Mouse (Mus musculus): ENCODE results near the gene Fcer2a.

The Fcer2a gene

DNA sequence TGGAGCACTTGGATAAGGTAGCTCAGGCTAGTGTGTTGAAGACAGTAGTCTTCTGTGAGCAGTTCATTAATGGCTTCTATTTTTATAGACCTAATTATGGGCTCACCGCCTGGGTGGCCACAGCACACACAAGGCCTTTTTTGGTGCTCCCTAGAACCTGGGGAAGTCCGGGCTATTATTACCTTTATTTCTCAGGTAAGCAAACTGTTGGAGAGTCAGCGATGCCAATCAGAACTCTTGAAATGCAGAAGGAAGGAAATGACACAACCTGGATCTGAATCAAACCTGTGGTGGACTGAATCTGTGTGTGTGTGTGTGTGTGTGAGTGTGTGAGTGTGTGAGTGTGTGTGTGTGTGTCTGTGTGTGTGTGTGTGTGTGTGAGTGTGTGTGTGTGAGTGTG, at the start of gene Fcer2a:
Gene Fcer2a, minus strand, starts transcription at position 55 of the 400 bp plus-strand sequence.
- no peak for DNase-seq (ENCODE audit: low spot score in 2 of 2)

DNA sequence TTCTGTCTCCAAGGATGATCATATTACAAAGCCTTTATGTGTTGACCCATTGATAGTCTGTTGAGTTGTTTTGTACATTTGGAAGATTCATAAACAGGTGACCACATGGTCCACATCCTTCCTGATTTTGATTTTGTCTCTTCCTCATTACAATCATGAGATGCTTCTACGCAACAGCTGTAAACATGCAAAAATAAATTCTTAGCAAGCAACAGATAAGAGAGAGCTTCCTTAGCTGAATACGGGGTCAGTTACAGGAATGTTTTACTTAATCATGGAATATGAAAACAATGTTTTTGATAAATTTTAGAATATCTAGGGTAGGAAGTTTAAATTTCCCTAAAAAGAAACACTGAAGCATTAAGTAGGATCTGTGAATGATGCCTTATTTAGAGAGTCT, 43.0 kb upstream of the Fcer2a start:
- DNase-seq (ENCODE audit: low spot score in 2 of 2): no peak

GRCm38 (mm10) chr8:3735599-3735998, 41.6 kb upstream of the Fcer2a start:
- no peak for DNase-seq (ENCODE audit: low spot score in 2 of 2)

DNA sequence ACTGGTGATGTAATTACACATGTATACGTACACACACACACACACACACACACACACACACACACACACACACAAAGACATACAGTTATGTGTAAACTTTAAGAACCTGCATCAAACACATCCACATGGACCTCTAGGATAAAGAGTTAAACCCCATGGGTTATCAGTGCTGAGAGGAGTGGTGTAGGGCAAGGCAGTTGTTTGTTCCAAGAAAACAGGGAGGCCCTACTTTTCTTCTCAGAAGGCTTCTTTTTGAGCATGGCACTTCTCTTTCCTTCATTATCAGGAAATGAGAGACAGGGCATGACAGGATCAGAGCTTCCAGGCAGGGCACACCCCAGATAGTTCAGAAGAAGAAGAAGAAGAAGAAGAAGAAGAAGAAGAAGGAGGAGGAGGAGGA, 40.1 kb upstream of the Fcer2a start:
- no peak for DNase-seq (ENCODE audit: low spot score in 2 of 2)

- DNase-seq (ENCODE audit: low spot score in 2 of 2): no peak
These were observed 27.1 kb upstream of the Fcer2a start for GRCm38 (mm10) chr8:3721041-3721440.

GRCm38 (mm10) chr8:3720551-3720950, 26.6 kb upstream of the Fcer2a start, which contains the start of gene Clec4g:
Clec4g (minus strand) TSS chr8:3720651.
- no peak for DNase-seq (ENCODE audit: low spot score in 2 of 2)

DNA sequence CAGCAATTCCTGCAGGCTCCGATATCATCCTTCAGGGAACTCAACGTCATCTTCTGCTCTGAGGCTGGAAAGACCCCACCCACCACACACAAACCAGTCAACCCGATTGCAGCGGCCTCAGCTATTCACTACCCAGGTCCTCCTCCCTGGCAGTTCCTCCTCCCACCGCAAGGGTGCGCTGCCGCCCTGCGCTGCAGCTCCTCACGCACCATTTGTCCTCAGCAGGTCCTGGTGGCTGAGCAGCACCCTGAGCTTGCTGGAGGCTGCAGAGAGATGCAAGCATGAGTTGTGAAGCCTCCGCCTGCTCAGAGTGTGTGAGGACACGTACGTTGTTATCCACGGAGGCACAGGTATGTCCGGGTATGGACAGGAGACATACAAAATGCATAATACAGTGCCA, 24.6 kb upstream of the Fcer2a start:
- peak; percentile 64 to 69 for DNase-seq (ENCODE audit: low spot score in 2 of 2)

DNA sequence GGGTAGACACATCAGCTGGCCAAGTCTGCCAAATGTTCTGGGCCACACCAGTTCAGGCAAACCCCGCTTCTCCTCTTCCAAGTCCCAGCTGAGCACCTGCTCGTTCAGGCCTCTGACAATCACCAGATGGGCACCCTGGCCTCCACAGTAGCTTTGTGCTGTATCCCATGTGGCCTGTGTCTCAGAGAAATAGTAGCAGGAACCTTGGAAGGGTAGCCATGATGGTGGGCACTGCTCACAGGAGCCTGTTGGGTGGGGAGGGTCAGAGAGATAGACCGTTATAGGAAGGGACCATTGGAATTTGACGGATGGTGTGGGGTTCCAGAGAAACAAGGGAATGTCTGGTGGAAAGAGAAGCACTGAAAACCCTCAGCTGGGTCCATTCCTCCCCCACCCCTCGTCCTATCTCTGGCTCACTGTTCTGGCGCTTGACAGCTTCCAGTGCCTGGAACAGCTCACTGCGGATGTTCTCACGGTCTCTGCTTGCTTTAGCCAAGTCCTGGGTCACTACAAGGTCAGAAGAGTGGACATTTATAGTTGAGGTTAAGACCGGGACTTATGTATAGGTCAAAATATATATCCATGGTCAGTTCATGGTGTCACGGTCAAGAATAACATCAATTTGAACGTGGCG, 23.5 kb upstream of the Fcer2a start:
- DNase-seq (ENCODE audit: low spot score in 2 of 2): no peak

DNA sequence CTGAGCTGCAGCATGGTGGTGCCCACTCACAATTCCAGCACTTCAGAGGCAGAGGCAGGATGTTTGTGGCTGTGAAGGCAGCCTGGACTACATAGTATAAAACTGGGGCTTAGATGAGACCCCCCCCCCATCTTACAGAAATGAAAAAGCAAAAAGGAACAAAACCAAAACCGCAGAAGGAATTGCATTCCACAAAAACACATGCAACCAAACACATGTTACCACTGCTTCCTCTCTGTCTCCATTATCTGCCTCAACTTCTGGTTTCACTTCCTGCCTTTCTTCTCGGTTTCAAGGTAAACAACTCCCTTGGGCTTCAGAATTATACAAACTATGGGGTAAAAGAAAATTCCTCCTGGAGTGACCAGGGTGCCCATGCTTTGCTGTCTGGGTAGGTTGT, 17.7 kb upstream of the Fcer2a start:
- no peak for DNase-seq (ENCODE audit: low spot score in 2 of 2)

DNA sequence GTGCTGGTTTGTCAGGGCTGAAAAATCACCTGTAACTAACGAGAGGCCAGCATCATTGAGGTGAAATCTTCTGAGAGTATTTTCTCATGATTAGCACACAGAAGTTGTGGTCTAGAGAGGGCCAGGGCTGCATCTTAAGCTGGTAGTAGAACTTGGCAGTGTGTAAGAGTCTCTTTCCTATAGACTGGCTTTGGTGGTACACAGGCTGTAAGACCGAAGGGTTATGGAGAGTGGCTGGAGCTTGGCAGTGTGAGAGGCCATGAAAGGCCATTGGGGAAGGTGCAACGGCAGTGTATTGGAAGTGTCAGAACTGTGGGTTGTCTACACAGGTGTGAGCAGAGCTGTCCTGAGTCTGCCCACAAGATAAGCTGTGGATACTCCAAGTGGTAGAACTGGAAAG, 16.3 kb upstream of the Fcer2a start:
- no peak for DNase-seq (ENCODE audit: low spot score in 2 of 2)

- no peak for DNase-seq (ENCODE audit: low spot score in 2 of 2)
These were observed 13.6 kb upstream of the Fcer2a start for GRCm38 (mm10) chr8:3707611-3708010.

DNA sequence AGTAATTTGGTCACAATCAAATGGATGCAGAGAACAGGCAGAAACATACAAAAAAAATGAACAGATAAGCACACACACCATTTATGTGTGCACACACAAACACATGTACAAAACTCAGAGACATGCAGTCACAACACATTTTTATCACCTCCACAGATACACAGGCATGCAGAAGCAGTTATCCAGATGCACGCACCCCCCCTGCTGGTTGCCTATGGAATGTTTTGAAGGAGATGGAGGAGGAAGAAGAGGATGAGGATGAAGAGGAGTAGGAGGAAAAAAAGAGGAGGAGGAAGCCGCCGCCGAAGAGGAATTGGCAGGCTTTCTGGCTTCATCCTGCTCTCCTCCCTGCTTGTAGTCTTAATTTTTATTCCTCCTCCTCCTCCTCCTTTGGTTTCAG, 11.7 kb upstream of the Fcer2a start:
- DNase-seq (ENCODE audit: low spot score in 2 of 2): peak; percentile 41

DNA sequence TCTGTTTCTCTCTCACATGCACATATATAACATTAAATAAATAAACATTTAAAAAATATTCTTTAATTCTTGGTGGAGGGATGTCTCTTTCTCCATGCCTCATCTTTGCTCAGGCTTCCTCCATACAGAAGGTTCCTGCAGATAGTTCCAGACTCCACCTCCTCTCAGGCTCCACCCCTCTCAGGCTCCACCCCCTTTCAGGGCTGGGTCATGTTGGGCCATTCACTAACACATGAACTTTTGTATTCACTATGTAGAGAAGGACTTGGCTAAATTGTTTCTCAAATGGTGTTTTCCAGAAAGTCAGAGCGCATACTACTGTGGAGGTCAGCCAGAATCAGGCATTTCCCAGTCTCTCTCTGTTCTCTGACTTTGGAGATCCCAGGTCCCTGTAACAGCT, 7.5 kb upstream of the Fcer2a start:
- DNase-seq (ENCODE audit: low spot score in 2 of 2): no peak

DNA sequence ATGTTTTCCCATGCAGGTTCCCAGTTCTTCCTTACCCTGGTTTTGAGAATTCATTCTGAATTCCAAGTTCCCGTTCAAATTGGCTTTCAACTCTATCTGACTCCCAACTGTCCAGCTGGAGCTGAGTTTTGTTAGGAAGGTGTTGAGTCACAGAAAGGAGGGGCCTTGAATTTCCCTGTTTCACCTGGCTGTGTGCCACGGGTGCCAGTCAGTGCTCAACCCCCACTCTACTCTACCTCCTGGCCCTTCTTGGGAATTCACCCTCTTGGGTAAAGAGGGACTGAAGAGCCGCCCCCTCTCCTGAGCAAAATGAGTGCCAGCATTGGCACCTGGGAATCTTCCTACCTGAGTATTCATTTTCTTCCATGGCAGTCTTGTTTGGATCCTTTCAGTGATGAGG, 3.2 kb downstream of the Fcer2a start:
- no peak for DNase-seq (ENCODE audit: low spot score in 2 of 2)

- DNase-seq (ENCODE audit: low spot score in 2 of 2): no peak
These were observed 6.4 kb downstream of the Fcer2a start for GRCm38 (mm10) chr8:3687537-3687936.

GRCm38 (mm10) chr8:3685422-3685821, 8.6 kb downstream of the Fcer2a start:
- DNase-seq (ENCODE audit: low spot score in 2 of 2): no peak

DNA sequence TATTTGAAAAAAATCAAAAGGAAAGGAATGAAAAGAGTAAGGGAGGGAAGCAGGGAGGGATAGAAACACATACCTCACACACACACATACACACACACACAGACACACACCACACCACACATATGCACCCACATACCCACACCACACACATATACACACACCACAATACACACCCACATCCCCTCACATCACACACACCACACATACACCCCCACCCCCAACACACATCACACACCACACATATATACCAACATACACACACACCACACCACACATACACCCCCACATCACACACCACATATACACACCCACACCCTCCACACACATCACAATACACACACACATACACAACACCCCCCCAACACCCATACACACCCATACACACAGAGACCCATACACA, 9.4 kb downstream of the Fcer2a start:
- DNase-seq (ENCODE audit: low spot score in 2 of 2): no peak

DNA sequence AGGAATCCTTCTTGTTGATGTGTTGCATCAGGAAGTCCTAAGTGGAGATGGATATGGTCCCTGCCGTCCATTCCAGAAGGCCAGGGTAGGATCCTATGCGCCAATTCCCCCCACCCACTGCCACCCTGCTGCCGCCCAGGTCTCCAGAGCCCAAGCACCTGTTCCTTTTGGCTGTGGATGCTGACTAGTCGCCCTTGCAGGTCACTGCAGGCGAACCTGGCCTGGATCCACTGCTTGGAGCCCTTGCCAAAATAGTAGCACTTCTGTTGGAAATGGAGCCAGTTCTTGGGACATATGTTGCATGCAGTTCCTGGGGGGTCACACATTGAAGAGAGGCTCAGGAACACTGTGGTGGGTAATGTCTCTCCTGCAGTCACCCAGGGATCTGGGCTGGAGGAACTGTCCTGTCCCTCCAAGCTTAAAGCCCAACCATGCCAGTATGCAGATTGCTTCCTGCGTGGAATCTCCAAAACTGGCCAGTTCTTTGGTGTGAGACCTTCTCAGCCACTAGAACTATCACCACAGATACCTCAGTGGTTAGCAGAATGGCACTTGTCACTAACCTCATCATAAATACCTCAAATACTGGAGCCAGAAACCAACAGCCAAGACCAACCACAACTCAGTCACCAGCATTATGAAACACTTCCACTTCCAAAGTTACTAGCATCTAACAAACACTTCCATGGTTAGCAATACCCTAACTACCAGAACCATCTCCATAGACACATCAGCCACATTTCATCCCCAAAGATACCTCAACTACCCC, 10.4 kb downstream of the Fcer2a start:
- DNase-seq (ENCODE audit: low spot score in 2 of 2): no peak

DNA sequence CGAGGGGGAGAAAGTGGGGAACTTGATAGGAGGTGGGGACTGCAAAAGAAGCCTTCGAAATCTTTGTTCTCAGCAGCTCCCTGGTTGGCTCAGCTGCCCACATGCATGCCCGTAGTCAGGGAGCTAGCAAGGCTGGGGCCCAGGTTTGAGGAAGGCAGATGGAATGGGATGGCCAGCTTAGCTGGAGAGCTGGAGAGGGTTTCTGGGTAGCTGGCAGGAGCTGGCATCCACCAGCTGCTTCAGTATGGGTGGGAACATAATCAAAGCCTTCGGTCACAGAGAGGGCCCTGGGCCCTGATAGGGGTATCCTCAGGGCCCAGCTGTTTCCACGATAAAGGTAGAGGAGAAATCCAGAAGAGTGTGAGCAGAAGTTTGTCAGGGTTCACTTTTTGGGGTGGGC, 11.5 kb downstream of the Fcer2a start:
- DNase-seq (ENCODE audit: low spot score in 2 of 2): no peak

DNA sequence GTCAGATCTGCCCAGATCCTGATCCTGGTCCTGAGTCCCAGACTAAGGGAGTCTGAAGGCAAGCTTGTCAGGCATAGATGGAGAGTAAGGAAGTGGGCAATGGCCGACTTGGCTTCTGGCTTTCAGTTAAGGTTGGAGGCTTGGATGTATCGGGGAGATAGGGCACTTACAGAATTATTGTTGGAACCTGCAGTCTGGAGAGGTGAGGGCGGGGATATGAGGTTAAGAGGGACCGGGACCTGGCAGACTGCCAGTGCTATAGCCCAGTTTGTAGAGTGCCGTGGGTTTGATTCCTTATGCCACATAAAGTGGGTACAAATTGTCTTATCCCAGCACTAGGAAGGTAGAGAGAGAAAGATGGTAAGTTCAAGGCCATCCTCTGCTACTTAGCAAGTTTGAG, 14.3 kb downstream of the Fcer2a start:
- no peak for DNase-seq (ENCODE audit: low spot score in 2 of 2)

DNA sequence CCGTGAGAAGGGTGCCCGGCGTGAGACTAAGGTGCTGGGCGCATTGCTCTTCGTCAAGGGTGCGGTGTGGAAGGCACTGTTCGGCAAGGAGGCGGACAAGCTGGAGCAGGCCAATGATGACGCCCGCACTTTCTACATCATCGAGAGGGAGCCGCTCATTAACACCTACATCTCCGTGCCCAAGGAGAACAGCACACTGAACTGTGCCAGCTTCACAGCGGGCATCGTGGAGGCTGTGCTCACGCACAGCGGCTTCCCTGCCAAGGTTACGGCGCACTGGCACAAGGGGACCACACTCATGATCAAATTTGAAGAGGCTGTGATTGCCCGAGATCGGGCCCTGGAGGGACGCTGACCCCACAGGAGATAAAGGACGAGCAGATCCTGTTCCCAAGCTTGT, 14.7 kb downstream of the Fcer2a start:
- DNase-seq (ENCODE audit: low spot score in 2 of 2): no peak

GRCm38 (mm10) chr8:3678831-3679230, 15.1 kb downstream of the Fcer2a start:
- no peak for DNase-seq (ENCODE audit: low spot score in 2 of 2)

DNA sequence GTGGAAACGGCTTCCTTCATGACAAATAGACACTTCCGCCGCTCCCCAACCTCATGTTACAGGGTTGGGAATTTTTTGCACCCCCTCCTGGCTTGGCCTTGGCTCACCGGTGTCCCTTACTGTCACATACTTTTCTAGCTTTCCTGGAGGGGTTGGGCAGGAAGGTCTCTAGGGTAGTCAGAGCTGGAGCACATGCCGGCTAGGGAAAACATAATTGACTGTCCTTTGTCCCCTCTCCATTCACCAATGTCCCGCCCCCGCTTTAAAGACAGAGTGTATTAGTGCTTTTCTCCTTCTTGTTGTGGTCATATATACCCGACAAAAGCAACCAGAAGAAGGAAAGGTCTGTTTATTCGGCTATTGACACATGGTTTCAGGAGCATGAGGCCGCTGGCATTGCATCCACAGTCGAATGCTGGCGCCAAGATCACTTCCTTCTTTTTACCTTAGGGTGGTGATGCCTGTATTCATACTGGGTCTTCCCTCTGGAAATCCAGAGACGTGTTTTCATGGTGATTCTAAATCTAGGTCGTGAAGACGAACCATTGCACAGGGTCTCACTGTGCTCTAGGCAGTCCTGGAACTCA, 16.9 kb downstream of the Fcer2a start:
- peak in 1 of 2 experiments; percentile 16 for DNase-seq (ENCODE audit: low spot score in 2 of 2)

Measured in right cerebral cortex, adult 2 months (tissue).